Mouse (Mus musculus): Measurements from ENCODE around the gene Cic. TPM values are rescaled to one million over a fixed set of nuclear protein-coding genes. Genes with fewer than 3 reads are reported as not detected.

Cic gene
- polyA plus RNA-seq, 1 experiment from 2014 or later: 27.4 TPM

DNA sequence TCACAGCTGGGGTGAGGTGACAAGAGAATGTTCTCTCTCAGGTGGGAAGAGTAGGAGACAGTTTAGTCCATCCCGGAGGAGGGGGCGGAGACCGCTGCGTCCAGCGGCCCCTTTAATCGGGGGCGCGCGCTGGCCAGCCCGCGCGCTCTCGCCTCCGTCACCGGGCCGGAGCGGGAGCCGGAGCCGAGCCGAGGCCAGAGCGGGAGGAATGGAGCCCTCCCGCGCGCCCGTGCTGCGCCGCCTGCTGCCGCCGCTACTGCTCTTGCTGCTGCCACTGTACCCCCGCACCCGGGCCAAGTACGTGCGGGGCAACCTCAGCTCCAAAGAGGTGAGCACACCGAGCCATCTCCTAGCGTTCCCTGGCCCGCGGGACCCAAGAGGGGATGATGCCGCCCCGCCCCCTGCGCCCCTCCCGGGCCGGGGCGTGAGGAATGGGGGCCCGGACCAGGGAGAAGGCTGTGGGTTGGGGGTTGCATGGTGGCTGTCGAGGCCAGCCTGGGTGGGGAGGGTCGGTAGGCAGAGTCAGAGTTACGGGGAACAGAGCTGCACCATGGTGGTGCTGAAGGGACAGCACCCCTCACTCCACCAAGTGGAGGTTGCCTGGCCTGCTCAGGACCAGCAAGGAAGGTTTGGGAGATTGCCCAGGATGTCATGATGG is 38.6 kb downstream of the Cic start, which contains the start of gene Tmem145:
Gene Tmem145, plus strand, starts transcription at position 151 of the 658 bp plus-strand sequence.
- peak within 1 kb of the TSS; percentile 66 for H3K4me2 ChIP-seq (ENCODE audit: low read depth, low read length)
- H3K36me3 ChIP-seq (ENCODE audit: control insufficient read depth, insufficient read depth, low read length): no peaks in the 10 kb centered on the region
- H3K9me3 ChIP-seq (replicated peaks; ENCODE audit: control insufficient read depth, low read length): no peaks in the 10 kb centered on the region
- no peak within 1 kb of the TSS for H3K27ac ChIP-seq (ENCODE audit: low read length)
- H3K4me3 ChIP-seq (replicated peaks; ENCODE audit: low read length): peak within 1 kb of the TSS; percentile 51
- H3K27me3 ChIP-seq (ENCODE audit: control insufficient read depth, insufficient read depth, low read length): peaks cover 12% of the 10 kb centered on the region
- WGBS: under 1% methylated on average over 47 of the region's 47 CpGs
- H3K4me1 ChIP-seq (ENCODE audit: control insufficient read depth, insufficient read depth, low read length): peaks cover 9% of the 10 kb centered on the region
- ATAC-seq (ENCODE audit: insufficient read depth, low FRiP score): peak; percentile 46; the same call in 1 of the 2 replicates
- H3K9ac ChIP-seq (ENCODE audit: low read length): peak within 1 kb of the TSS; percentile 40; the same call in 1 of the 2 replicates

DNA sequence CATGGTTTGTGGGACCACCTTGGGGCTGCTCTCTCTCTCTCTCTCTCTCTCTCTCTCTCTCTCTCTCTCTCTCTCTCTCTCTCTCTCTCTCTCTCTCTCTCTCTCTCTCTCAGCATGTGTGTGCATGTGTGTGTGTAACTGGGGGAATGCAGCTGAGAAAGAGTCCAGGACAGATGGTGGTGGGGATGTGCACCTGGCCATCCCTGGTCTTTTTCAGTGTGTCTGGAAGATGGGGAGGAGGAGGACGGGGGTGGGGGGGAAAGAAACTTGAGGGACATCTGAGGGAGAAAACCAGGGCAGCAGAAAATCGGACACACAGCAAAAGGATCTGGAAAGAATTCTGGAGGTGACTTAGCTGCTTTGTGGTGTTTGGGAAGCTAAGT is 39.1 kb downstream of the Cic start:
- Histone ChIP-seq H3K27ac (ENCODE audit: low read length) (no peak overlapping the region), H3K9ac (ENCODE audit: low read length) (no peak overlapping the region), H3K4me2 (ENCODE audit: low read depth, low read length) (no peak overlapping the region), H3K36me3 (ENCODE audit: control insufficient read depth, insufficient read depth, low read length) (no peaks in the 10 kb centered on the region), H3K4me1 (ENCODE audit: control insufficient read depth, insufficient read depth, low read length) (peaks cover 9% of the 10 kb centered on the region), H3K27me3 (ENCODE audit: control insufficient read depth, insufficient read depth, low read length) (peaks cover 12% of the 10 kb centered on the region), H3K9me3 (replicated peaks; ENCODE audit: control insufficient read depth, low read length) (no peaks in the 10 kb centered on the region), H3K4me3 (replicated peaks; ENCODE audit: low read length) (no peak overlapping the region)
- ATAC-seq (ENCODE audit: insufficient read depth, low FRiP score): no peak
- 43% methylated on average over 2 of the region's 2 CpGs for WGBS

DNA sequence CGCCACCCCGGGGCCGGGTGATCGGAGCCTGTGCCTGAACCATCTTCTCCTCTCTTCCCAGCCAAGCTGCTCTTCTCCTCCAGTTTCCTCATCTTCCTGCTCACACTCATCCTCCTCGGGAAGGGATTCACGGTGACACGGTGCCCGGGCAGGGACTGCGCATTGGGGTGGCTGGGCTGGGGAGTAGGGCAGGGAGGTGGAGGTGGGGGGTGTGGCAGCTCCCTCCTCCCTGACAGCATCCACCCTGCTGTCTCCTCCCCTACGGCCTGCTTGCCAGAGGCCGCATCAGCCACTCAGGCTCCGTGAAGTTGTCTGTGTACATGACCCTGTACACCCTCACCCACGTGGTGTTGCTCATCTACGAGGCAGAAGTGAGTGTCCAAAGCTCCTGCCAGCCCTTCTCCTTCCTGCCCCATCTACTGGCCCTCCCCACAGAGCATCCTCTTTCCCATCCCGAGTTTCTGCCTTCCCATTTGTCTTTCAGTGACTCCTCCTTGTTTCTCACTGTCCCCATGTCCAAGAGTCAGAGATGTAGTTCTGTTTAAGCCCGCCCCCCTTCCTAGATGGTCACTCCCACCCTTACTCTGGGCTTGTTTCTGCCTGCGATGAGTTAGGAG is 41.3 kb downstream of the Cic start:
- Histone ChIP-seq H3K27me3 (ENCODE audit: control insufficient read depth, insufficient read depth, low read length) (peaks cover 24% of the 10 kb centered on the region), H3K36me3 (ENCODE audit: control insufficient read depth, insufficient read depth, low read length) (no peaks in the 10 kb centered on the region), H3K27ac (ENCODE audit: low read length) (no peak overlapping the region), H3K4me3 (replicated peaks; ENCODE audit: low read length) (no peak overlapping the region), H3K4me1 (ENCODE audit: control insufficient read depth, insufficient read depth, low read length) (peaks cover 9% of the 10 kb centered on the region), H3K9me3 (replicated peaks; ENCODE audit: control insufficient read depth, low read length) (no peaks in the 10 kb centered on the region), H3K4me2 (ENCODE audit: low read depth, low read length) (no peak overlapping the region), H3K9ac (ENCODE audit: low read length) (no peak overlapping the region)
- ATAC-seq (ENCODE audit: insufficient read depth, low FRiP score): no peak
- WGBS: 47% methylated on average over 17 of the region's 17 CpGs

DNA sequence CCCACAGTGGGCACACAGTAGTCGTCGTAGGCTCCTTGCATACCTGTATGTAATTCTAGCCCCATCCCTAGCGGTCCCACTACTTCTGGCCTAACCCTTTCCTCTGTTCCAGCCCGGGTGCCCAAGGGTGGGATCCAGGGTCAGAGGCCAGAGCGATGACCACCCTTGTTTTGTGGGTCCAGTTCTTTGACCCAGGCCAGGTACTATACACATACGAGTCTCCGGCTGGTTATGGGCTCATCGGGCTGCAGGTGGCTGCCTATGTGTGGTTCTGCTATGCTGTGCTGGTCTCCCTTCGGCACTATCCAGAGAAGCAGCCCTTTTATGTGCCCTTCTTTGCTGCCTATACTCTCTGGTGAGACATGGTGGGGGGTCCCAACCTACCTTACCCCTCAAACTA is 41.9 kb downstream of the Cic start:
- Histone ChIP-seq H3K4me2 (ENCODE audit: low read depth, low read length) (no peak overlapping the region), H3K27ac (ENCODE audit: low read length) (no peak overlapping the region), H3K9ac (ENCODE audit: low read length) (no peak overlapping the region), H3K4me3 (replicated peaks; ENCODE audit: low read length) (no peak overlapping the region), H3K9me3 (replicated peaks; ENCODE audit: control insufficient read depth, low read length) (no peaks in the 10 kb centered on the region), H3K4me1 (ENCODE audit: control insufficient read depth, insufficient read depth, low read length) (peaks cover 9% of the 10 kb centered on the region), H3K27me3 (ENCODE audit: control insufficient read depth, insufficient read depth, low read length) (peaks cover 30% of the 10 kb centered on the region), H3K36me3 (ENCODE audit: control insufficient read depth, insufficient read depth, low read length) (no peaks in the 10 kb centered on the region)
- 86% methylated on average over 9 of the region's 9 CpGs for WGBS
- no peak for ATAC-seq (ENCODE audit: insufficient read depth, low FRiP score)

DNA sequence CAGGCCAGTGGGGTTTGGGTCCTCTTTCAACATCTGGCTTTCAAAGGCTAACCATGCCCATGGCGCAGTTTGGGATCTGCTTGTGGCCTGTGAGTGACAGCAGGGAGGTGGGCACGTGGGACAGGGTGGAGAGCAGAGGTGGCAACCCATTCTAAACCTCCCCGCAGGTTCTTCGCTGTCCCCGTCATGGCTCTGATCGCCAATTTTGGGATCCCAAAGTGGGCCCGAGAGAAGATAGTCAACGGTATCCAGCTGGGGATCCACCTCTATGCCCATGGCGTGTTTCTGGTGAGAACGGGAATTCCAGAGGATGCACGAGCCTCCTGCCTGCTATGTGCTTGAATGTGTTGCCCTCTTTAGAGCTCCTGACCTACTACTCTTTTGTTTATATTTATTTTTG is 43.7 kb downstream of the Cic start:
- no peaks in the 10 kb centered on the region for H3K9me3 ChIP-seq (replicated peaks; ENCODE audit: control insufficient read depth, low read length)
- no peak overlapping the region for H3K9ac ChIP-seq (ENCODE audit: low read length)
- no peaks in the 10 kb centered on the region for H3K36me3 ChIP-seq (ENCODE audit: control insufficient read depth, insufficient read depth, low read length)
- no peak overlapping the region for H3K27ac ChIP-seq (ENCODE audit: low read length)
- ATAC-seq (ENCODE audit: insufficient read depth, low FRiP score): no peak
- peaks cover 42% of the 10 kb centered on the region for H3K27me3 ChIP-seq (ENCODE audit: control insufficient read depth, insufficient read depth, low read length)
- 74% methylated on average over 11 of the region's 11 CpGs for WGBS
- no peak overlapping the region for H3K4me3 ChIP-seq (replicated peaks; ENCODE audit: low read length)
- peaks cover 12% of the 10 kb centered on the region for H3K4me1 ChIP-seq (ENCODE audit: control insufficient read depth, insufficient read depth, low read length)
- no peak overlapping the region for H3K4me2 ChIP-seq (ENCODE audit: low read depth, low read length)

DNA sequence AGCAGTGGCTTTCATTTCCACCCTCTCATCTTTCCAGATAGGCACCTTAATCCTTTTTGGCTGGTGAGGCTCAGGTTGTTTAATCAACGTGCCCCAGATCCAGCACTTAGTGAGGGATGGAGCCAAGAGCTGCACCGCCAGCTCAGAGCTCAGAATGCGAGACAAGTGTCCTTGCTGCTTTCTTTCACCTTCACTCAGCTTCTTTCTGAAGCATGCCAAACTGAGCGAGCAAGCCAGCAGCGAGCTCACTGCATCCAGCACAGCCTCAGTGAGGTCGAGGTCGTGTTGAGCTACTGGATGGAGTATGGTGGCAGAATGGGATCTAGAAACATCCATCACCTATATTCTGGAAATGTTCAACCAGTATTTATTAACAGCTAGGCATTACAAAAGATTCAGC is 45.8 kb downstream of the Cic start:
- WGBS: 47% methylated on average over 7 of the region's 7 CpGs
- Histone ChIP-seq H3K27ac (ENCODE audit: low read length) (no peak overlapping the region), H3K27me3 (ENCODE audit: control insufficient read depth, insufficient read depth, low read length) (peaks cover 33% of the 10 kb centered on the region), H3K36me3 (ENCODE audit: control insufficient read depth, insufficient read depth, low read length) (no peaks in the 10 kb centered on the region), H3K4me1 (ENCODE audit: control insufficient read depth, insufficient read depth, low read length) (peaks cover 11% of the 10 kb centered on the region), H3K9ac (ENCODE audit: low read length) (no peak overlapping the region), H3K4me2 (ENCODE audit: low read depth, low read length) (no peak overlapping the region), H3K9me3 (replicated peaks; ENCODE audit: control insufficient read depth, low read length) (no peaks in the 10 kb centered on the region), H3K4me3 (replicated peaks; ENCODE audit: low read length) (no peak overlapping the region)
- ATAC-seq (ENCODE audit: insufficient read depth, low FRiP score): no peak

DNA sequence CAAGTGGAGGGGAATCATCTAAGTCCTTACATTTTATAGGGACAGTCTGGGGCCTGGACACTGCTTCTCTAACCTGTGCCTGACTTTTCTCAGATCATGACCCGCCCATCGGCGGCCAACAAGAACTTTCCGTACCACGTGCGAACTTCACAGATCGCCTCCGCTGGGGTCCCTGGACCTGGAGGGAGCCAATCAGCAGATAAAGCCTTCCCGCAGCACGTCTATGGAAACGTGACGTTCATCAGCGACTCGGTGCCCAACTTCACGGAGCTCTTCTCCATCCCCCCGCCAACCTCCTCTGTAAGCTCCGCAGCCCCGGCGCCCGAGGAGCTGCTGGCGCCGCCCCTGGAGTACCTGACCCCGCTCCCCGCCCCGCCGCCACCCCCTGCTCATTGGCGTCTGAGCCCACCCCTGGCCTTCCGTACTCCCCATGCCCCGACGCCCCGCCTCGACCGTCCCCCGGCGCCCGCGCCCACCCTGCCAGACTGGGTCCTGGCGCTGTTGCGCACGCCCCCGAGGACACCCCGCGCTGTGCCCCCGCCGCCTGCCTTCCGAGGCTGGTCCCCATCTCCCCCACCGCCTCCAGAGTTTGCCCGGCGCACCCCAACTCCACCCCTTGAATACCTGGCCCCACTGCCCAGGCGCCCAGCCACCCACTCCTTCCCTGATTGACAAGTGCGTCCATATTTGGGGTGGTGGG is 47.3 kb downstream of the Cic start:
- Histone ChIP-seq H3K4me3 (replicated peaks; ENCODE audit: low read length) (peak overlapping the region; percentile 46), H3K27me3 (ENCODE audit: control insufficient read depth, insufficient read depth, low read length) (peaks cover 30% of the 10 kb centered on the region), H3K27ac (ENCODE audit: low read length) (no peak overlapping the region), H3K4me2 (ENCODE audit: low read depth, low read length) (peak overlapping the region; percentile 66), H3K9ac (ENCODE audit: low read length) (peak overlapping the region; percentile 56; the same call in 1 of the 2 replicates), H3K36me3 (ENCODE audit: control insufficient read depth, insufficient read depth, low read length) (no peaks in the 10 kb centered on the region), H3K9me3 (replicated peaks; ENCODE audit: control insufficient read depth, low read length) (no peaks in the 10 kb centered on the region), H3K4me1 (ENCODE audit: control insufficient read depth, insufficient read depth, low read length) (peaks cover 11% of the 10 kb centered on the region)
- WGBS: 1% methylated on average over 40 of the region's 51 CpGs
- ATAC-seq (ENCODE audit: insufficient read depth, low FRiP score): no peak

DNA sequence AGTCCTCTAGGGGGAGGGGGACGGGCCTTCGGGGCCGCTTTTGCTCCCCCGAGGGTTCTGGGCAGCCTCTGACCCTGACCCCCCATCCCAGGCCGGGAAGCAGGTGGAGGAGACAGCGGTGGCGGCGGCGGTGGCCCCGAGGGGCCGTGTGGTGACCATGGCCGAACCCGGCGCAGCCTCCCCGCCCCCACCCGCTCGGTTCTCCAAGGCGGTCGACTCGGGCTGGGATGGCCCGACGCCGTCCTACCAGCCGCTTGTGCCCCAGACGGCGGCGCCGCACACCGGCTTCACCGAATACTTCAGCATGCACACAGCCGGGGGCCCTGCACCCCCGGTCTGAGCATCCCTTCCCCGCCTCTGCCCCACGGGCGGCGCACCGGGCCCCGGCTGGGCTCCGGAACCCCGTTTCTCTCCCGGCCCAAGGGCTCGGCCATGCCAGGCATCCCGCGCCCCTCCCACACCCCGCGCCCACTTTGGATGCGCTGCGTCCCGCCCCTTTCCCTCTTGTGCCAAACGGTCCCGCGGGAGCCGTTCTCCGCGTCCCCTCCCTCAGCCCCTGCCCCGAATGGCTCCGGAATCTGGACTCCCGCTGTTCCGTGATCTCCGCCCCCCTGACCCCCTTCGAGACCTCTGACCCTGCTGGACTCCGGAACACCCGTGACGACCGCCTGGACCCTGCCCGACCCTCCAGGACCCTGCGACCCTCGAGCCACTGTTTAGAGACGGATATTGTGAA is 48.0 kb downstream of the Cic start:
- Histone ChIP-seq H3K4me2 (ENCODE audit: low read depth, low read length) (peak overlapping the region; percentile 66), H3K9ac (ENCODE audit: low read length) (peak overlapping the region; percentile 56; the same call in 1 of the 2 replicates)

More for the DNA sequence above, 48.0 kb downstream of the Cic start:
- WGBS: 1% methylated on average over 69 of the region's 69 CpGs
- no peaks in the 10 kb centered on the region for H3K9me3 ChIP-seq (replicated peaks; ENCODE audit: control insufficient read depth, low read length)
- H3K27ac ChIP-seq (ENCODE audit: low read length): no peak overlapping the region
- peaks cover 30% of the 10 kb centered on the region for H3K27me3 ChIP-seq (ENCODE audit: control insufficient read depth, insufficient read depth, low read length)
- H3K36me3 ChIP-seq (ENCODE audit: control insufficient read depth, insufficient read depth, low read length): no peaks in the 10 kb centered on the region
- no peak for ATAC-seq (ENCODE audit: insufficient read depth, low FRiP score)
- peak overlapping the region; percentile 46 for H3K4me3 ChIP-seq (replicated peaks; ENCODE audit: low read length)
- H3K4me1 ChIP-seq (ENCODE audit: control insufficient read depth, insufficient read depth, low read length): peaks cover 11% of the 10 kb centered on the region

Data from stomach, embryonic 16.5 days (tissue).